9 mouse cellular contexts compared by ENCODE assay signal in genomic region chr11:115810377-115810776, GRCm38 (mm10). TPM values are rescaled to one million over a fixed set of nuclear protein-coding genes. Genes with fewer than 3 reads are reported as not detected.
A peak's percentile ranks its signal among the peaks of the same experiment; 100 is the strongest.
DNase-seq lines count a peak whose midpoint lies in the region; ATAC-seq lines count a peak whose summit lies in the region.
"Had no signal": no experiment of that assay in that cellular context is flagged by ENCODE, and none has a peak within 500 bp of the region (broad histone marks: within the 10 kb centered on the region; RNA-seq: fewer than 3 reads in every experiment).

No protein-coding gene starts in this region.

- no peaks in the 10 kb centered on the region for H3K9me3 ChIP-seq in forebrain, embryonic 12.5 days
- no peaks in the 10 kb centered on the region for H3K9me3 ChIP-seq in hindbrain, embryonic 15.5 days
- H3K9me3 ChIP-seq in liver, embryonic 11.5 days (ENCODE audit: control insufficient read depth, low read length) = no peaks in the 10 kb centered on the region

- peaks cover 30% of the 10 kb centered on the region for H3K36me3 ChIP-seq in forebrain, embryonic 12.5 days (replicated peaks)
- no peaks in the 10 kb centered on the region for H3K36me3 ChIP-seq in hindbrain, embryonic 15.5 days
- peaks cover 16% of the 10 kb centered on the region for H3K36me3 ChIP-seq in liver, embryonic 11.5 days (ENCODE audit: control insufficient read depth, insufficient read depth, low read length)

- no peak overlapping the region; the same call in 1 of the 2 replicates for H3K9ac ChIP-seq in forebrain, embryonic 12.5 days
- H3K9ac ChIP-seq in hindbrain, embryonic 15.5 days = no peak overlapping the region
- H3K9ac ChIP-seq in liver, embryonic 11.5 days (ENCODE audit: low read depth, low read length) = no peak overlapping the region

- H3K27ac ChIP-seq in forebrain, embryonic 12.5 days = no peak overlapping the region
- H3K27ac ChIP-seq in hindbrain, embryonic 15.5 days (replicated peaks) = peak overlapping the region; percentile 66; the same call in 1 of the 2 replicates
- peak overlapping the region; percentile 21 for H3K27ac ChIP-seq in liver, embryonic 11.5 days (ENCODE audit: low read depth, low read length)
- H3K27ac ChIP-seq: macrophage had no signal

- peak; percentile 83 for DNase-seq in adrenal gland, postnatal 25 days
- no peak for DNase-seq in liver, embryonic 11.5 days (ENCODE audit: low spot score)
- peak; percentile 53 for DNase-seq in ovary, postnatal 14 days (ENCODE audit: low spot score)
- DNase-seq in thymus, postnatal 4 days = no peak
- no peak for DNase-seq in embryo, embryonic 11 days
- no peak for DNase-seq in cerebellum, adult 11 months

- H3K4me2 ChIP-seq in forebrain, embryonic 12.5 days = peak overlapping the region; percentile 85
- peak overlapping the region; percentile 85 for H3K4me2 ChIP-seq in hindbrain, embryonic 15.5 days
- H3K4me2 ChIP-seq in liver, embryonic 11.5 days = peak overlapping the region; percentile 26

- no peaks in the 10 kb centered on the region for H3K27me3 ChIP-seq in forebrain, embryonic 12.5 days
- no peaks in the 10 kb centered on the region for H3K27me3 ChIP-seq in hindbrain, embryonic 15.5 days
- H3K27me3 ChIP-seq in liver, embryonic 11.5 days (replicated peaks; ENCODE audit: control insufficient read depth, insufficient read depth, low read length) = no peaks in the 10 kb centered on the region

- H3K4me1 ChIP-seq in forebrain, embryonic 12.5 days = peaks cover 75% of the 10 kb centered on the region
- H3K4me1 ChIP-seq in hindbrain, embryonic 15.5 days (replicated peaks) = peaks cover 71% of the 10 kb centered on the region
- H3K4me1 ChIP-seq in liver, embryonic 11.5 days (replicated peaks; ENCODE audit: control insufficient read depth, insufficient read depth, low read length) = peaks cover 65% of the 10 kb centered on the region

- peak overlapping the region; percentile 1; the same call in 1 of the 2 replicates for H3K4me3 ChIP-seq in forebrain, embryonic 12.5 days (replicated peaks)
- peak overlapping the region; percentile 59 for H3K4me3 ChIP-seq in hindbrain, embryonic 15.5 days
- H3K4me3 ChIP-seq in liver, embryonic 11.5 days (ENCODE audit: low read depth, low read length) = no peak overlapping the region; the same call in 1 of the 2 replicates

- 87% methylated on average over 13 of the region's 14 CpGs for WGBS in forebrain, embryonic 12.5 days
- 78% methylated on average over 14 of the region's 14 CpGs for WGBS in hindbrain, embryonic 15.5 days
- WGBS in liver, embryonic 11.5 days = 78% methylated on average over 14 of the region's 14 CpGs

- no peak for ATAC-seq in forebrain, embryonic 12.5 days (ENCODE audit: low FRiP score)
- ATAC-seq in hindbrain, embryonic 15.5 days (ENCODE audit: low FRiP score, low read depth) = no peak
- no peak for ATAC-seq in liver, embryonic 11.5 days (replicated peaks; ENCODE audit: low FRiP score)

RNA-seq across cellular contexts. Expression of gene Caskin2, which starts 3.1 kb away (rescaled TPM):
- total RNA-seq in adrenal gland, postnatal 25 days (2021) = 56.2 and 73.4 TPM in 2 replicates
- 15.5 and 19.5 TPM in 2 replicates for polyA plus RNA-seq in forebrain, embryonic 12.5 days (2016; fragmentation: Nextera tagmentation; extraction: Ambion mirVana)
- polyA plus RNA-seq in hindbrain, embryonic 15.5 days (2015; fragmentation: Nextera tagmentation; extraction: Ambion mirVana) = 9.9 and 12.2 TPM in 2 replicates
- polyA plus RNA-seq in liver, embryonic 11.5 days (2014; fragmentation: Nextera tagmentation; extraction: Ambion mirVana) = 13.5 and 14.0 TPM in 2 replicates

RNA-seq across cellular contexts. Expression of gene Tsen54, which starts 4.1 kb away (rescaled TPM):
- 20.7 and 27.4 TPM in 2 replicates for total RNA-seq in adrenal gland, postnatal 25 days (2021)
- 27.1 and 28.4 TPM in 2 replicates for polyA plus RNA-seq in forebrain, embryonic 12.5 days (2016; fragmentation: Nextera tagmentation; extraction: Ambion mirVana)
- polyA plus RNA-seq in hindbrain, embryonic 15.5 days (2015; fragmentation: Nextera tagmentation; extraction: Ambion mirVana) = 22.3 and 23.6 TPM in 2 replicates
- 36.1 and 36.4 TPM in 2 replicates for polyA plus RNA-seq in liver, embryonic 11.5 days (2014; fragmentation: Nextera tagmentation; extraction: Ambion mirVana)

RNA-seq across cellular contexts. Expression of gene Llgl2, which starts 13.5 kb away (rescaled TPM):
- total RNA-seq in adrenal gland, postnatal 25 days (2021) = 8.4 and 11.8 TPM in 2 replicates
- 2.4 and 2.7 TPM in 2 replicates for polyA plus RNA-seq in forebrain, embryonic 12.5 days (2016; fragmentation: Nextera tagmentation; extraction: Ambion mirVana)
- polyA plus RNA-seq in hindbrain, embryonic 15.5 days (2015; fragmentation: Nextera tagmentation; extraction: Ambion mirVana) = 1.3 TPM in 2 replicates
- 15.6 and 18.7 TPM in 2 replicates for polyA plus RNA-seq in liver, embryonic 11.5 days (2014; fragmentation: Nextera tagmentation; extraction: Ambion mirVana)

RNA-seq across cellular contexts. Expression of gene Tmem94, which starts 45.1 kb away (rescaled TPM):
- total RNA-seq in adrenal gland, postnatal 25 days (2021) = 80.9 and 114 TPM in 2 replicates
- polyA plus RNA-seq in forebrain, embryonic 12.5 days (2016; fragmentation: Nextera tagmentation; extraction: Ambion mirVana) = 39.0 and 45.2 TPM in 2 replicates
- polyA plus RNA-seq in hindbrain, embryonic 15.5 days (2015; fragmentation: Nextera tagmentation; extraction: Ambion mirVana) = 24.2 and 27.9 TPM in 2 replicates
- 14.1 and 14.4 TPM in 2 replicates for polyA plus RNA-seq in liver, embryonic 11.5 days (2014; fragmentation: Nextera tagmentation; extraction: Ambion mirVana)

RNA-seq across cellular contexts. Expression of gene Myo15b, which starts 47.8 kb away (rescaled TPM):
- 0.36 TPM in 1 of 2 replicates, not detected in the other for total RNA-seq in adrenal gland, postnatal 25 days (2021)
- 0.17 and 0.31 TPM in 2 replicates for polyA plus RNA-seq in forebrain, embryonic 12.5 days (2016; fragmentation: Nextera tagmentation; extraction: Ambion mirVana)
- polyA plus RNA-seq in hindbrain, embryonic 15.5 days (2015; fragmentation: Nextera tagmentation; extraction: Ambion mirVana) = 0.17 and 0.19 TPM in 2 replicates
- polyA plus RNA-seq in liver, embryonic 11.5 days (2014; fragmentation: Nextera tagmentation; extraction: Ambion mirVana) = 0.56 and 0.89 TPM in 2 replicates

Comparison
In these comparisons a context has a peak if more than half of its experiments do, and no peak if none do; other contexts are left out.
1. DNase-seq: peak in adrenal gland, postnatal 25 days (single experiment) and ovary, postnatal 14 days (single experiment); none in liver, embryonic 11.5 days (single experiment), thymus, postnatal 4 days (single experiment), embryo, embryonic 11 days (single experiment) and cerebellum, adult 11 months (single experiment).
2. H3K4me2 ChIP-seq: peak in every context shown above with its lines; median percentile 85 in forebrain, embryonic 12.5 days; 85 in hindbrain, embryonic 15.5 days; 26 in liver, embryonic 11.5 days.